Mouse (Mus musculus): ENCODE results near the gene Tenm4. TPM values are rescaled to one million over a fixed set of nuclear protein-coding genes. Genes with fewer than 3 reads are reported as not detected.
A peak's percentile ranks its signal among the peaks of the same experiment; 100 is the strongest.

Tenm4 gene
- polyA plus RNA-seq, 1 experiment, result 12.2 TPM

DNA sequence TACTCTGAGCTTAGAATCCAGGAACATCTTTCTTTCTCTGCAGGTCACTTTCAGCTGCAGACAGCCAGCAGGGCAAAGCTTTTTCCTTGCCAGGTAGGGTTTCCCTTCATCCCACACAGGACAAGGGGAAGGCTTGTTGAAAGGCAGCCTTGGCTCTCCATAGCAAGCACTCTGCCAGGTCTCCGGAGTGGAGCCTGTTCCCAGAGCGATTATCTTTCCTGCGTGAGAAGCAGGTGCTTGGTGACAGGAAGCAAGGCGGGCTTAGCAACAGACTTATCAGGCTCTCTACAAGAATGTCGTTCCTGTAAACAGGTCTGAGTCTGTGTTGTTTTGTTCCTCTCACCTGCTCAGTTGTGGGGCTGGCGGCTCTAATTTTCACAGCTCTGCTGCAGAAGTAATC, 186.5 kb downstream of the Tenm4 start:
- peaks cover 13% of the 10 kb centered on the region for H3K4me1 ChIP-seq (ENCODE audit: control insufficient read depth, insufficient read depth, low read length)
- no peak overlapping the region for H3K4me3 ChIP-seq (replicated peaks; ENCODE audit: insufficient read depth, low read depth, low read length)
- 12% methylated on average over 6 of the region's 6 CpGs for WGBS
- no peak overlapping the region for H3K27ac ChIP-seq (ENCODE audit: insufficient read depth, low read length)
- H3K27me3 ChIP-seq (ENCODE audit: control insufficient read depth, insufficient read depth, low read length), result no peaks in the 10 kb centered on the region; the same call in 1 of the 2 replicates
- DNase-seq, result peak; percentile 40 to 59
- TF ChIP-seq POLR2A (IDR thresholded peaks at IDR 0.05; ENCODE audit: borderline replicate concordance, insufficient read depth, low read length), result no peak
- TF ChIP-seq CTCF (IDR thresholded peaks at IDR 0.05; ENCODE audit: borderline replicate concordance, insufficient read depth, low read depth, low read length), result no peak

GRCm38 (mm10) chr7:96363311-96363710, 192.3 kb downstream of the Tenm4 start:
- no peaks in the 10 kb centered on the region; the same call in 1 of the 2 replicates for H3K4me1 ChIP-seq (ENCODE audit: control insufficient read depth, insufficient read depth, low read length)
- no peak for TF ChIP-seq POLR2A (IDR thresholded peaks at IDR 0.05; ENCODE audit: borderline replicate concordance, insufficient read depth, low read length)
- no peak for TF ChIP-seq CTCF (IDR thresholded peaks at IDR 0.05; ENCODE audit: borderline replicate concordance, insufficient read depth, low read depth, low read length)
- DNase-seq, result no peak
- H3K27me3 ChIP-seq (ENCODE audit: control insufficient read depth, insufficient read depth, low read length), result no peaks in the 10 kb centered on the region
- 89% methylated on average over 3 of the region's 3 CpGs for WGBS
- H3K4me3 ChIP-seq (replicated peaks; ENCODE audit: insufficient read depth, low read depth, low read length), result no peak overlapping the region
- H3K27ac ChIP-seq (ENCODE audit: insufficient read depth, low read length), result no peak overlapping the region

- no peak overlapping the region for H3K4me3 ChIP-seq (replicated peaks; ENCODE audit: insufficient read depth, low read depth, low read length)
- TF ChIP-seq POLR2A (IDR thresholded peaks at IDR 0.05; ENCODE audit: borderline replicate concordance, insufficient read depth, low read length) (no peak), CTCF (IDR thresholded peaks at IDR 0.05; ENCODE audit: borderline replicate concordance, insufficient read depth, low read depth, low read length) (no peak)
- no peaks in the 10 kb centered on the region for H3K4me1 ChIP-seq (ENCODE audit: control insufficient read depth, insufficient read depth, low read length)
- no peak overlapping the region for H3K27ac ChIP-seq (ENCODE audit: insufficient read depth, low read length)
- H3K27me3 ChIP-seq (ENCODE audit: control insufficient read depth, insufficient read depth, low read length), result no peaks in the 10 kb centered on the region; the same call in 1 of the 2 replicates
- WGBS, result 97% methylated on average over 4 of the region's 4 CpGs
- DNase-seq, result no peak
Observed at GRCm38 (mm10) chr7:96369947-96370346, 198.9 kb downstream of the Tenm4 start.

DNA sequence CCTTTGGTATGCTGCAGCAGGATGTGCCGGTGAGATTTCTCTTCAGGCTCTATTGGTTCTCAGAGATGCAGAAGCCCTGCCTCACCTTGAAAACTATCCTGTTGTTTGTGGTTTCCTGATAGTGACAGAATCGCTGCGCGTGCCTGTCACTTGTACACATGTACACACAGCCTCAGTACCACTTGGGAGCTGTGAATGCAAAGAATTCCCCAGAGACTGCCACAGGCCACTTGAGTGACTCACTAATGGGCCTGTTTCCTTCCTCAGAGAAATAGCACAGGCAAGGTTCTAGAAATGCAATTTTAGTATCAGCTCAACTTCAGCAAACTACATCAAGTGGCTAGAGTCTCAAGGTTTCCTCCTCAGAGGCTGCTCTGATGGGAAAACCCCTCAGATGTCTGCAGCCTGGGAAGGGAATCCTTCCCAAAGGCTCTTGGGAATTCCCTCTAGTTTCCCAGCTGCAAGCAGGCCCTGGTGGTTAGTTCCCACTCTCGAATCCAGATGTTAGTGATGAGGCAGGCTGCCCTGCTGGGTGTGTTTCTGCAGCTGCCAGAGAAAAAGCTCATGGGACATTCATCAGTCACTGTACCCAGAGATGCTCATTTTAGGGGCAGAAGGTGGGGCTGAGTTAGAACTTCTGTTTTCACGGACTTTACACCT, 203.1 kb downstream of the Tenm4 start:
- Histone ChIP-seq H3K27ac (ENCODE audit: insufficient read depth, low read length) (no peak overlapping the region), H3K4me3 (replicated peaks; ENCODE audit: insufficient read depth, low read depth, low read length) (no peak overlapping the region), H3K27me3 (ENCODE audit: control insufficient read depth, insufficient read depth, low read length) (no peaks in the 10 kb centered on the region; the same call in 1 of the 2 replicates), H3K4me1 (ENCODE audit: control insufficient read depth, insufficient read depth, low read length) (no peaks in the 10 kb centered on the region)
- DNase-seq, result no peak
- WGBS, result 86% methylated on average over 6 of the region's 6 CpGs
- TF ChIP-seq CTCF (IDR thresholded peaks at IDR 0.05; ENCODE audit: borderline replicate concordance, insufficient read depth, low read depth, low read length) (no peak), POLR2A (IDR thresholded peaks at IDR 0.05; ENCODE audit: borderline replicate concordance, insufficient read depth, low read length) (no peak)

GRCm38 (mm10) chr7:96375507-96375906, 204.5 kb downstream of the Tenm4 start:
- 68% methylated on average over 6 of the region's 6 CpGs for WGBS
- no peak overlapping the region for H3K27ac ChIP-seq (ENCODE audit: insufficient read depth, low read length)
- no peaks in the 10 kb centered on the region; the same call in 1 of the 2 replicates for H3K27me3 ChIP-seq (ENCODE audit: control insufficient read depth, insufficient read depth, low read length)
- no peaks in the 10 kb centered on the region for H3K4me1 ChIP-seq (ENCODE audit: control insufficient read depth, insufficient read depth, low read length)
- DNase-seq, result no peak
- TF ChIP-seq POLR2A (IDR thresholded peaks at IDR 0.05; ENCODE audit: borderline replicate concordance, insufficient read depth, low read length) (no peak), CTCF (IDR thresholded peaks at IDR 0.05; ENCODE audit: borderline replicate concordance, insufficient read depth, low read depth, low read length) (no peak)
- no peak overlapping the region for H3K4me3 ChIP-seq (replicated peaks; ENCODE audit: insufficient read depth, low read depth, low read length)

DNA sequence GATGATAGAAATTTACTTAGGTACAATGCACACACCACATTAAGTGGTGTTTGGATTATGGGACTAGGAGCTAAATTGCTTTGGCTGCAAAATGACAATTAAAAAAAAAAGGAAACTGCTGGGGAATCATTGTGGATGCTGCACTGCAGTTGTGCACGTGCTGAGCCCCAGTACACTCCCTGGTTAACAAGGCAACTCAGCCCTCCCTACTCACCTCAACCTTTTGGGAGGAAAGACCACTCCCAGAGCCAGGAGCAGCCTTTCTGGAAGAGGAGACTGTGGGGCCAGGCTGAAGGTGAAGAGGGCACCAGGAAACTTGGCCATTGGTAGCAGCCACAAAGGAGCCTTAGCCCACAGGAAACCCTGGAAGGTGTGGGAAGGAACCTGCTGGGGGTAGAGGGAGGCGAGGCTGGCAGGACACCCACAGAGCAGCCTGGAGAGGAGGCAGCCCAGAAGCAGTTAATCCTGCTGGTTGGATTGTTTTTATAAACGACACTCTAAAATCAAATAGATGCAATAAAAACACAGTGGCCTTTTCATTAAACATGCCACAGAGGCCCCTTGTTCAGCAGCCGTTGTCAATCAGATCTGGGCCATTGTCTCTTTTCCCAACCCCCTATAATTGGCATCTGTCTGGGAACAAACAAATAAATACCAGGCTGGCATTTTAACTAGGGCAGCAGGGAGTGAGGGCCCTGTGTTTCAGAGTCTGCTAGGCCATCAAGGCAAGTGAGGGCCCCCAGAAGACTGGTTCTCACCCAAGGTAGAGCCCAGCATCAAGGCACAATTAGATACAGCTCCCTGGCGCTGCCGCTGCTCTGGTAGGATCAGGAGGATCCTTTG, 212.9 kb downstream of the Tenm4 start:
- no peaks in the 10 kb centered on the region; the same call in 1 of the 2 replicates for H3K27me3 ChIP-seq (ENCODE audit: control insufficient read depth, insufficient read depth, low read length)
- no peaks in the 10 kb centered on the region for H3K4me1 ChIP-seq (ENCODE audit: control insufficient read depth, insufficient read depth, low read length)
- peak in 1 of 2 experiments; percentile 26 for DNase-seq
- 48% methylated on average over 6 of the region's 6 CpGs for WGBS
- TF ChIP-seq CTCF (IDR thresholded peaks at IDR 0.05; ENCODE audit: borderline replicate concordance, insufficient read depth, low read depth, low read length), result no peak
- no peak for TF ChIP-seq POLR2A (IDR thresholded peaks at IDR 0.05; ENCODE audit: borderline replicate concordance, insufficient read depth, low read length)
- H3K27ac ChIP-seq (ENCODE audit: insufficient read depth, low read length), result no peak overlapping the region
- H3K4me3 ChIP-seq (replicated peaks; ENCODE audit: insufficient read depth, low read depth, low read length), result no peak overlapping the region

GRCm38 (mm10) chr7:96384726-96385500, 213.9 kb downstream of the Tenm4 start:
- H3K4me1 ChIP-seq (ENCODE audit: control insufficient read depth, insufficient read depth, low read length), result no peaks in the 10 kb centered on the region
- DNase-seq, result no peak
- no peaks in the 10 kb centered on the region; the same call in 1 of the 2 replicates for H3K27me3 ChIP-seq (ENCODE audit: control insufficient read depth, insufficient read depth, low read length)
- 89% methylated on average over 11 of the region's 11 CpGs for WGBS
- H3K4me3 ChIP-seq (replicated peaks; ENCODE audit: insufficient read depth, low read depth, low read length), result no peak overlapping the region
- no peak for TF ChIP-seq CTCF (IDR thresholded peaks at IDR 0.05; ENCODE audit: borderline replicate concordance, insufficient read depth, low read depth, low read length)
- no peak for TF ChIP-seq POLR2A (IDR thresholded peaks at IDR 0.05; ENCODE audit: borderline replicate concordance, insufficient read depth, low read length)
- no peak overlapping the region for H3K27ac ChIP-seq (ENCODE audit: insufficient read depth, low read length)
